Mouse (Mus musculus) stomach, postnatal 0 days (tissue): ENCODE data around the gene Tmem256.

Source experiments
- CTCF ChIP-seq: IDR thresholded peaks from 2 replicates; pipeline ENCODE4 v1.5.1; 2016; ENCODE audit warnings: antibody characterized with exemption, low read depth, mild to moderate bottlenecking, moderate library complexity
- EP300 ChIP-seq: optimal IDR thresholded peaks from 2 replicates; pipeline ENCODE3; 2016; ENCODE audit warnings: antibody characterized with exemption

GRCm38 (mm10) chr11:69883527-69884151, 45.3 kb downstream of the Tmem256 start:
- TF ChIP-seq CTCF (no peak), EP300 (no peak)
